Mouse (Mus musculus): Measurements from ENCODE around the gene Prr19.

Gene Prr19

DNA sequence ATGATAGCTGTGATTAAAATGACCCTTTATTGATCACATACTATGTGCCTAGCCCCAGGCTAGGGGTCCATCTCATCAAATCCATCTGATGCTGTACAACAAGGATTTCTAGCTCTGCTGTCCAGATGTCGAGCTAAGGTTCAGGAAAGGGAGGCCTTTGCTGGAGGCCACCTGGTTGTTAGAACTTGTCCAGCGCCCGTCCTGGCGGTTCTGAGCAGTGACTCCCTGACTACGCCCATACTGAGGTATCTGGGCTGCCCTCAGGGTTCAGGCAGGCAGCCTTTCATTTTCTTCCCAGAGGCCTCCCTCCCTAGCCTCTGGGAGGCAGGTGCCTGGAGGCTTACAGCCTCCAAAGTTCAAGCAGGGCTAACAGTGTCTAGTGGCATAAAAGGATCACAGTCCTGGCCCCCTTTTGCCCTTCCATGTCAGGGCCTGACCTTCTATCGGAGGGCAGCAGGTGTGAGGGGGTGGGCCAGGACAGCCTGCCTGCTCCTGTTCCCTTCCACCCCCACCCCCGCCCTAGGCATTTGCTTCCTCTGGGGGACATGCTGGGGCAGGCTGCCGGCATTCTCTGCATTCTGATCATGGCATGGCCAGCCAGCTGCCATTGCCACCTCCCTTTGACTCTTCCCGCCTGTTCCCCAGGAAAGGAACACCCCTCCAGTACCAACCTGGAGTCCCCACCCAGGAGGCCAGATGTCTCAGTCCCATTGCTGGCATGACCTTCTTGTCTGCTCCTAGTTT, 25.5 kb upstream of the Prr19 start:
- peak; percentile 28 for DNase-seq (ENCODE audit: low read depth, low spot score)

DNA sequence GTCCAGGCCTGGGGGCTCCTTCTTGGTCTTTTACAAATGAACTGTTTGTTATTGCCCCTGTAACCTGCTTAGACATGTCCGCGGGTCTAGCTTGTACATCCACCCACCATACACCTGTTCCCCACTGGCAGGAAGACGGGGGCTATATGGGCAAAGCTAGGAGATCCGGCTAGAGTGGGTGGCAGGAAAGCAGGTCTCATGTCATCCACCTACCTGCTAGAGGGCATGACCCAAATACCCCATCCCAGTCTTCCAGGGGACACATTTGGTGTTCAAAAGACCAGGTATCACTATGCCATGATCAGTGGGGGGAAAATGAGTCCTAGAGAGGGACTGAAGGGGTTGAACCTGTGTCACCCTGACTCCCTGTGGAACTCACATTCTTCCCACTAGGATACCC, 23.8 kb upstream of the Prr19 start:
- no peak for DNase-seq (ENCODE audit: low read depth, low spot score)

DNA sequence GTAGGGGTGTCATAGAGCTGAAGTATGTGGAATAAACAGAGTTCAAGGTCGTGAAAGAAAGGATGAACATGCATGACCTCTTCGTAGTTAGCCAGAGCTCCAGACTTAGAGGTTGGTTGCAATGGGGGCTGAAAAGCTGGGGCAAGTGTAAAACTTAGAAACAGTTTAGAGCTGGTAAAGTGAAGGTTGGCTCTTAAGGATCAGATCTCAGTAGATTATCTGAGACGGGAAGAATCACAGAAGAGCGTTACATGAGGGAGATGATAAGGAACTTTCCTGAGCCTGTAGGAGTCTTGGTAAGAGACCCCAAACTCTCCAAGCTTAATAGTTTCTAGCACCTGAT, 23.2 kb upstream of the Prr19 start:
- no peak for DNase-seq (ENCODE audit: low read depth, low spot score)

DNA sequence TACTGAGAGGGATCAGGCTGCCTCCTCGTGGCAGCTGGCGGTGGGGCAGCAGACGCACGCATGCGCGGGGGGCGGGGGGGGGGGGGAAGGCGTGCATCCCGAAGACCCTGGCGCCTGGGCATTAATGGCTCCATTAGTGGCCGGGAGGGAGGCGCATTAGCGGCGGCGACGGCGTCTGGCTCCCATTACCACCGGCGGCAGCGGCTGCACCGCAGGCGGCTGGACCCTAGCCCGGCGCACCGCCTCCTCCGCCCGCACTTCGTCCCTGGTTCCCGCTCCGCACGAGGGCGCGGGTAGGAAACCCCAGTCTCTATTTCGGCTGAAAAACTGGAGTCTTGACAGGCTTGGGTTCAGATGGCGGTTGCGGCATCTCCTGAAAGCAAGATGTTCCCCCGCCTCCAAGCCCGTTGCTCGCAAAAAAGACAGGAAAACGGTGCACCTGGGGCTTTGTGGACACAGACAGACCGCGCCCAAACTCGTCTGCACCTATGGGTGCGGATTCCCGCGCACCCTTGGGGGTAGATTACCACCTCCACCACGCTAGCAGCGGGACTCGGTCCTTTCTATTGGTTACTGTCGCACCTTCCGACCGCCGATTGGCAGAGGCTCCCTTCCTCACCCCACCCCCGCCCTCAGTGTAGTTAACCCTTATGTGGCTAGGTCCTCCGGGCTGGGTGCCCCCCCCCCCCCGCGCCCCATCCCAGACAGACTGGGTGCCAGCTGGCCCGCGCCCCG, 22.7 kb upstream of the Prr19 start:
- peak; percentile 86 for DNase-seq (ENCODE audit: low read depth, low spot score)

DNA sequence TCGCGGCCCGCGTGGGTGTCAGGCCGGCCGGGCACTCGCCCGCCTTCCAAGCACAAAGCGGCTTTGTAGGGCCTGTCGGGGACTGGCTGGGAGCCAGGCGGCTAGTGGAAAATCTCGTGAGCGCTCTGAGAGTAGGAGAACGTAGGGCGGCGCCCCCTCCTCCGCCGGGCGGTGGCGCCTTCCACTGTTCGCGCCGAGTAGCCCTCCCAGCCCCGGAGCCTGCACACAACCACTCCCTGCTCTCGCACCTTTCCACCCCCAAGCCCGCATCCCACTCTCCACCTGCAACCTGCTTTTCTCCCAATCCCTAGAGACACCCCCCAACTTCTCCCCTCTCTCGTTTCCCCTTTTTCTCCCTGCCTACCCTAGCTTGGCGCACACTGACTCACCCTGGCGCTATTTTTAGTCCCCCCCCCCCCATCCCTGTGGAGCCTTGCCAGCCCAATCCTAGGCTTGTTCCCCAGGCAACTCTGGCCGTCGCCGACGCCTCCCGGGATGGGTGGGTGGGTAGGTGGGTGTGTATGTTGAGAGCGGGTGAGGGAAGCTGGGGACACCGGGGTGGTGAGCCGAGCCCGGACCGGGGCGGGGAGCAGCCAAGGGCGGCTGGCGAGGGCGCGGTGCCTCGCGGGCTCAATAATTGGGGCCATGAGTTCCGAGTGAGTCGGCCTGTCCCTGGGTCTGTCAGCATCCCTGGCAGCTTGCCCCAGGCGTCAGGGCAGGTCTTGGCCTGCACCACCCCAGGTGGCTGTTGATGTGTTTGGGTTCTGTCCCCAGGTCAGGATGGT, 21.9 kb upstream of the Prr19 start:
- DNase-seq (ENCODE audit: low read depth, low spot score): peak; percentile 82

DNA sequence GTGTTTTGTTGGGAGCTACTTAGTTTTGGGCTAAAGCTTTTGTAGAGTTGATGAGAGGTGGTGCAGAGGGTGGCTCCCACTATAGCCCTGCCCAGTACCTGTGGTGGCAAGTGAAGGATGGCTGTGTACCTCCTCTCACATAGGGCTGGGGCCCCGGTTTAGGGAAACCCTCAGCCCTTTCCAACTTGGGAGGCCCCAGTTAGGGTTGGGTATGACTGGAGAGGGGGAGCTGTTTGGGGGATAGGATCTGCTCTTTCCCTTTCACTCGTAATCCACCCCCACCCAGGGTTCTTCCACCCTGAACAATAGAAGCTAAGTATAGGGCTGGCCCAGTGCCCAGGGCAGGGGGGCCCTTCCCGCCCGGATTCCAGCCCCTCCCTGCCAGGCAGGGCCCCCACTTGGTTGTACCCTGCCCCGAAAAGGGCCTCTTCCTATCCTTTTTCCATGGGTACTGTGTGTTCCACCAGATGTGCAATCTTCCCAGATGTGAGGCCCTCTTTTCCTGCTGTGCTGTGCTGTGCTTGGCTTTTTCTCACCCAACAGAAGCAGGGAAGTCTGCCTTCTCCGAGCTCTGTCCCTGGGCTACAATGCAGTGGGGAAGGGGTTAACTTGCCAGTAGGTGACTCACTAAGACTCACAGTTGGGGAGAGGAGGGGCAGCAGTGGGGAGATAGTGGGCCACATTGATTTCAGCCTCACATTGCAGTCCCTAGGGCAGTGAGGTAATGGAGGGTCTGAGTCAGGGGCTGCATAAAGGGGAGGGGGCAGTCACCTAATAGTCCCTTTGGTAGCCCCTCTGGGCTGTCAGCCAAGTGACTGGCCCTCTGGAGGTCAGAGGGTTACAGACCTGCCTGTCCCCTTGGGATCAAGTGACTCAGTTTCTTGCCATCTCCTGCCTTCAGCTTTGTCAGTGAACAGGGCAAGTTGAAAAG, 21.1 kb upstream of the Prr19 start:
- peak; percentile 54 for DNase-seq (ENCODE audit: low read depth, low spot score)

DNA sequence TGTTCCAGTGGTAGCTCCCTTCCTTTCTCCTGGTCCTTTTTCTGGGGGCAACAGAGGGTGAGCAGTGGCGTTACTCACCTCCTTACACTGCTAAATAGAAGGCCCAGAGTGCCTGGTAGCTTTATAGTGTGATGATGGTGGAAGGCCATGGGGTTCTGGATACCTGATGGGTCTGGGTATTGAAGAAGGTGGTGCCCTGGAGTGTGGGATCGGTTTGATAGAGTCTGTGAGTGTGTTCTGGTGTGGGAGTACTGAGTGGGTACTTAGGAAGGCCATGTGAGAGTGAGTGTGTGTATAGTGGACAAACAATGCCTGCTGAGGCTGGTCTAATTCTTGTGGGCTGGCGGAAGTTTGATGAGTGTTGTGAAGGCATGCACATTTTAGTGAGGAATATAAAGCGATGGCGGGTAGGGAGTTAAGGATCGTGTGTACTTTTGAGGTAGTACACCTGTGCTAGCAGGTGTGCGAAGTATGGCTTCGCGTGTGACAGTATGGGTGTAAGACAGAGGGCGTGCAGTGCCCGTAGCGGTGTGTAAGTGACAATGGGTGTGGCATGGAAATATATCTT, 20.0 kb upstream of the Prr19 start:
- DNase-seq (ENCODE audit: low read depth, low spot score): no peak

DNA sequence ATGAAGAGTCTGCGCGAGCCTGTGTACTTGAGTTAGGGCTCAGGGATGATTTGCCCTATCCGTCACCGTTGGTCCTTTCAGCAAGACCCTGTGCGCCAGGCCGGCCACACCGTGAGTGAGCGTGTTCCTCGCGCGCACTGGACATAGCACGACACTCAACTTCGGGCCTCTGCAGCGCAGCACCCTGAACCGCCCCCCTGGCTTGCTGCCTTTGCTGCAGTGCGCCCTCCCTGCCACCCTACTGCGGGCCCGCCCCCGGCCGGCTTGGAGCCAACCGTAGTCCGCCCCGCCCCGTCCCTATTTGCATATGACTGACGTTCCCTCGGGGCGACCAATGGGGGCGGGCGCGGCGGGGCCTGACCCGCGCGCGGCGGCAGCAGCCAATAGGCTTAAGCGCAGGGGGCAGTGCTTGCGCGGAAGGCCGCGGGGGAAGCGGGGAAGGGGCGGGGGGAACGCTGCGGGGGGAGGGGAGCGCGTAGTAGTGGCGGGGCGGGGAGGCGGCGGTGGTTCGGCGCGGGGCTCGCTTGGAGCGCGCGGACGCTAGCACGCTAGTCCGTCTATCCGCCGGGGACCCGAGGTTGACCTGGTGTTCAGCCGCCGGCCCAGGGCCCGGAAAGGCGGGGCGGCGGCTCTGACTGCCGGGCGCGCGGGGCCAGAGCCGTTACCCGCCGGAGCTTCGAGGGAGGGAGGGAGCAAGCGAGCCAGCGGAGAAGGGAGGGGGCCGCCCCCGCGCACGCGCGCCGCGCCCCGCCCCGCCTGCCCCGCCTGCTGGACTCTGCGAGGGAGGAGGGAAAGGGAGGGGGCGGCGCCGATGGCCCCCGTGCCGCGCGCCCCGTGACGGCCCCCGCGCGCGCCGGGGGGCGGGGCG, 19.2 kb upstream of the Prr19 start:
- DNase-seq (ENCODE audit: low read depth, low spot score): peak; percentile 98

DNA sequence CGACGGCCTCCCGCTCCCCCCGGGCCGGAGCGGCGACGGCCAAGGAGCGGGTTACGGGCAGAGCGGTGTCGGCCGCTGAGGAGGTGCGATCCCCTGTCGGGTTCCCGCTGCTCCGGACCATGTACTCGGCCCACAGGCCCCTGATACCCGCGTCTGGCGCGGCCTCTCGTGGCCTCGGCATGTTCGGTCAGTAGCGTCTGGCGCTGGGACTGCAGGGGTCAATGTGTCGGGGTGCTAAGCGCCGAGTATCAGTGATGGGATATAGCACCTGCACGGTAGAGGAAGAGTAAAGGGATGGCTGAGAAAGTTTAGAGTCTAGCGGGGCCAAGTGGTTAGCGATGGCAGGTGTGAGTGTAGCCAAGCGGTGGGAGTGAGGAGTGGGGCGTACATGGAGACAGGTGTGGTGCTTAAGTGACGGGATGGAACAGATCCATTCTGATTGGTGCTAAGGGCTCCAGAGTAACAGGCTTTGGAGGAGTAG, 18.4 kb upstream of the Prr19 start:
- peak; percentile 45 for DNase-seq (ENCODE audit: low read depth, low spot score)

DNA sequence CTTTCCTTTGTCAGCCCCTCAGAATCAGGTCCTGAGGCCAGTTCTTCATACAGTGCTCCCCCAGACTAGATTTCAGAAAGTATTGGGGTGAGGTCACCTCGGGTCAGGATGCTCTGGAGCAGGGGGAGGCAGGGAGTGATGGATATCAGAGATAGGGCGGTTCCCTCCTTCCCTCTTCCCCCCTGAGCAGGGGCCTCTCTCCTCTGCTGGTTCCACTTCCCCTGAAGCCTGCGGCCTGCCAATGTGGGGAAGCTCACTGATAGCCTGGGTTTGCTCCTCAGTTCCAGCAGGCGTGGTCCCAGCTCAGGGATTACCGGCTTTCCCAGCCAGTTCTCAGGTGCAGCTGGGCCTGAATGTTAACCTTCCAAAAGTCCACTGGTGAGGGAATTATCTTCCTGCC, 17.6 kb upstream of the Prr19 start:
- DNase-seq (ENCODE audit: low read depth, low spot score): no peak

DNA sequence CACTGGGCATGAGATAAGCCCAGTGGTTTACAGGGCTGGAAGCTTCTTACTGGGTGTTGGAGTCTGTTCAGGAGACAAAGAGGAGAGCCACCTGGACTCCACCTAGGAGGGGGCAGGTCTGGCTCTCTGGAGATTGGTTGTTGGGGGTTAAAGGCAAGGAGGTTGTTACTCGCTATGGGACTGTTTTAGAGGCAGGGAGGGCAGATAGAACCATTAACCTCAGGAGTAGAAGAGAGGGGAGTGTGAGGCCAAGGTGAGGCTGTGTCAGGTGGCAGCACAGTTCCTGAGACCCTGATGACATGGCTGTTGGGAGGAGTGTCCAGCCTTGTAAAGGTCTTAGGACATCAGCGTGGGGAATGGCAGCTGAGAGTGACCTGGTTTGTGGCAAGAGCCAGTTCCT, 17.0 kb upstream of the Prr19 start:
- DNase-seq (ENCODE audit: low read depth, low spot score): no peak

DNA sequence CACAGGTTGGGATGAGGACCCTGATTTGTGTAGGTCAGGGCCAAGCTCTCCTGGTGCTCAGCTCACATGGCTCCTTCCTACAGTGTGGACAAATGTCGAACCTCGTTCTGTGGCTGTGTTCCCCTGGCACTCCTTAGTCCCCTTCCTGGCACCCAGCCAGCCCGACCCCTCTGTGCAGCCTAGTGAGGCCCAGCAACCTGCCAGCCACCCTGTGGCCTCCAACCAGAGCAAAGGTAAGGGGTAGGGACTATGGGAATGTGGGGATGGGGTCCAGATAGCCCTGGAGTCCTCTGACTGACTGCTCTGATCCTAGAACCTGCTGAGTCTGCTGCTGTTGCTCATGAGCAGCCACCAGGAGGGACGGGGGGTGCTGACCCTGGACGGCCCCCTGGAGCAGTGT, 16.4 kb upstream of the Prr19 start:
- DNase-seq (ENCODE audit: low read depth, low spot score): no peak

DNA sequence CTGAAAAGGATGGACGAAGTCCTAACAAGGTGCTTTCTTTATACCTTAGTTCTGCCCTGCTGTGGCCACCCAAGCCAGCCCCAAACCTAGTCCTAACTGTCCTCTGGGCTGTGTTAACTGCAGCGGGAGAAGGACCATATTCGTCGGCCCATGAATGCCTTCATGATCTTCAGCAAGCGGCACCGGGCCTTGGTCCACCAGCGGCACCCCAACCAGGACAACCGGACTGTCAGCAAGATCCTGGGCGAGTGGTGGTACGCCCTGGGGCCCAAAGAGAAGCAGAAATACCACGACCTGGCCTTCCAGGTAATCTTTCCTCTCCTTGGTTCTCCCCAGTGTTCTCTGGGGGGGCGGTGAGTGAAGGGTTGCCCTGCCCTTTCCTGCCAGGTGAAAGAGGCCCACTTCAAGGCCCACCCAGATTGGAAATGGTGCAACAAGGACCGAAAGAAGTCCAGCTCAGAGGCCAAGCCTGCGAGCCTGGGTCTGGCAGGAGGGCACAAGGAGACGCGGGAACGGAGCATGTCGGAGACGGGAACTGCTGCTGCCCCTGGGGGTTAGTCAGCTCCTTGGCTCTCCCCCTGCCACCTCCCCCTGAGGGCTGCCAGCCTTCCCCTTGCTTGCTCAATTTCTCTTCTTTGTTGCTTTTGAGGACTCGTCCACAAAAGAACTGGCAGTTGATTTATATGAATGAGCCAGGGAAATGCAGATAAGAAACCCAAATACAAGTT, 15.5 kb upstream of the Prr19 start:
- no peak for DNase-seq (ENCODE audit: low read depth, low spot score)

DNA sequence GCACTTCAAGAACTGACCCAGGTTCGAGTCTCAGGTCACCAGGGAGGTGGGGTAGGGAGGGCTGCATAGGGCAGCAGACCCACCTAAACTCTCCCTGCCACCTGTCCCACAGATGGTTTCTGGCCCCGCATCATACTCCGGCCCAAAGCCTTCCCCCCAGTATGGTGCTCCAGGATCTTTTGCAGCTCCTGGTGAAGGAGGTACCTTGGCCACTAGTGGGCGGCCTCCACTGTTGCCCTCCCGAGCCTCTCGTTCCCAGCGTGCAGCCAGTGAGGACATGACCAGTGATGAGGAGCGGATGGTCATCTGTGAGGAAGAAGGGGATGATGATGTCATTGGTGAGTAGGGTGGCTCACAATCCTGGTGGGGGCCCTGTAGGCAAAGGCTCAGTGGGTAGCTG, 14.2 kb upstream of the Prr19 start:
- no peak for DNase-seq (ENCODE audit: low read depth, low spot score)

DNA sequence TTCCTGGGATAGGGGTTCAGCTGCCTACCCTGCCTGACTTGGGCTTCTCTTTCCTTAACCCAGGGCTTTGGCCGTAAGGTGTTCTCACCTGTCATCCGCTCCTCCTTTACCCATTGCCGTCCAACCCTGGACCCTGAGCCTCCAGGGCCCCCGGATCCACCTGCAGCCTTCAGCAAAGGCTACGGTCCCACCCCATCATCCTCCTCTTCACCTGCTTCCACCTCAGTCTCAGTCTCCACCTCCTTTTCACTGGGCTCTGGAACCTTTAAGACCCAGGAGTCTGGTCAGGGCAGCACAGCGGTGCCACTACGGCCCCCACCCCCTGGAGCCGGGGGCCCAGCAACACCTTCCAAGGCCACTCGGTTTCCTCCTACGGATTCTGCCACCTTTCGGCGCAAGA, 13.2 kb upstream of the Prr19 start:
- no peak for DNase-seq (ENCODE audit: low read depth, low spot score)

DNA sequence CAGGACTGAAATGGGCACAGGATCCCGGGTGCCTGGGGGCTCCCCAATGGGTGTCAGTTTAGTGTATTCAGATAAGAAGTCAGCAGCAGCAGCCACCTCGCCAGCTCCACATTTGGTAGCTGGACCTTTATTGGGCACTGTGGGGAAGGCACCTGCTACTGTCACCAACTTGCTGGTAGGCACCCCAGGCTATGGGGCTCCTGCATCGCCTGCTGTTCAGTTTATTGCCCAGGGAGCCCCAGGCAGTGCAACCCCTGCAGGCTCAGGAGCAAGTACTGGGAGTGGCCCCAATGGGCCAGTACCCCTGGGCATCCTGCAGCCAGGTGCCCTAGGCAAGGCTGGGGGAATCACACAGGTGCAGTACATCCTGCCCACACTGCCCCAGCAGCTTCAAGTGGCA, 12.5 kb upstream of the Prr19 start:
- DNase-seq (ENCODE audit: low read depth, low spot score): no peak

DNA sequence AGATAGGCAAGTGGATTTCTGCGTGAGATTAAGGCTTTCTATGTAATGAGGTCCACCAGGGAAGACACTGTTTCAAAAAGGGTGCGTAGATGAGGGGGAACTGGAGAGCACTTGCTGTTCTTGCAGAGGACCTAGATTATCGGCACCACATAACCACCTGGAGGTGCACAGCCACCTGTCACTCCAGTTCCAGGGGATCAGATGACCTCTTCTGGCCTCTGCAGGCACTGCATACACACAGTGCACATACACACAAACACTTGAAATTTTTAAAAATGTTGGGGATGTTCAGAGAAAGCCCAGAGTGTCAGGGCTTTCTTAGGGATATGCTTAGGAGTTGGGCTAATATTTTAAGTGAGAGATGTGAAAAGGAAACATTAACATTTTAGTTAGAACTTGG, 11.3 kb upstream of the Prr19 start:
- DNase-seq (ENCODE audit: low read depth, low spot score): no peak

DNA sequence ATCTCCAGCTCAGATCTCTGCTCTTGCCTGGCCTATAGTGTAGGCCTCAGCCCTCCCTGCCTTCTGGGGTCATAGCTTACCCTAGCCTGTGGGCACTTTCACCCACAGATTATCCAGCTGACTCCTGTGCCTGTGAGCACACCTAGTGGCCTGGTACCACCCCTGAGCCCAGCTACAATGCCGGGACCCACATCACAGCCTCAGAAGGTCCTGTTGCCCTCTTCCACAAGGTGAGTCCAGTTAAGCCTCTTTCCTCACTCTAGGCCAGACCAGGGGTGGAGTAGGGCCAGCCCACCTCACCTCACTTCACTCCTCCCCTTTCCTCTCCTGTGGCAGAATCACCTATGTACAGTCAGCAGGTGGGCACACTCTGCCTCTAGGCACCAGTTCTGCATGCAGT, 10.7 kb upstream of the Prr19 start:
- DNase-seq (ENCODE audit: low read depth, low spot score): no peak

DNA sequence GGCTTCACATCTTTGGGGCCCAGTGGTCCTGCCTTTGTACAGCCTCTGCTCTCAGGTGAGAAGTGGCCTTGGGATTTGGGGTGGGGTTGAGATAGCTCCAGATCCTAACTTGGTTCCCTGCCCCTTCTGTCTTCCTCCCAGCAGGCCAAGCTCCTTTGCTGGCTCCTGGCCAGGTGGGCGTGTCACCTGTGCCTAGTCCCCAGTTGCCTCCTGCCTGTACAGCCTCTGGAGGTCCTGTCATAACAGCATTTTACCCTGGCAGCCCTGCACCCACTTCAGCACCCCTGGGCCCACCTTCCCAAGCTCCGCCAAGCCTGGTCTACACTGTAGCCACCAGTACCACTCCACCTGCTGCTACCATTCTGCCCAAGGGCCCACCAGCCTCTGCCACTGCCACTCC, 10.3 kb upstream of the Prr19 start:
- no peak for DNase-seq (ENCODE audit: low read depth, low spot score)

DNA sequence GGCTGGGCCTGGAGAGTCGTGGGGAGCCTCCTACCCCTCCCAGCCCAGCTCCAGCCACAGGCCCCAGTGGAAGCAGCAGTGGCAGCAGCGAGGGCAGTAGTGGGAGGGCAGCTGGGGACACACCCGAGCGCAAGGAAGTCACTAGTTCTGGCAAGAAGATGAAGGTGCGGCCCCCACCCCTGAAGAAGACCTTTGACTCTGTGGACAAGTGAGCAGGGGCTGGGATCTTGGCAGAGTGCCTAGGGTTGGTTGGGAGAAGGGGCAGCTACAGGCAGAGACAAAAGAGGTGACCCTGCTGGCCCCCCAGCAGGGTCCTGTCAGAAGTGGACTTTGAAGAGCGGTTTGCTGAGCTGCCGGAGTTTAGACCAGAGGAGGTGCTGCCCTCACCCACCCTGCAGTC, 9.1 kb upstream of the Prr19 start:
- no peak for DNase-seq (ENCODE audit: low read depth, low spot score)

Measured in mesoderm, embryonic 11.5 days (tissue).